Mouse (Mus musculus) small intestine, adult 2 months (tissue): Measurements from ENCODE around the gene Ankrd60. TPM values are rescaled to one million over a fixed set of nuclear protein-coding genes. Genes with fewer than 3 reads are reported as not detected.

Experiments
- H3K27ac ChIP-seq: fragments of 200-500 bp; 2 replicates; pipeline ENCODE4 v1.5.1; 2012; ENCODE audit warnings: low read depth, low read length, control low read depth, inconsistent platforms; ENCODE audit not compliant: insufficient read depth
- H3K27me3 ChIP-seq: fragments of 200-500 bp; 2 replicates; pipeline ENCODE4 v1.6.1; 2012; ENCODE audit warnings: mild to moderate bottlenecking, moderate library complexity, low read length, inconsistent platforms; ENCODE audit not compliant: control insufficient read depth, insufficient read depth
- H3K36me3 ChIP-seq: fragments of 200-500 bp; 2 replicates; pipeline ENCODE4 v1.6.1; 2012; ENCODE audit warnings: mild to moderate bottlenecking, low read length, control low read depth, inconsistent platforms; ENCODE audit not compliant: control insufficient read depth, insufficient read depth
- H3K4me1 ChIP-seq: fragments of 200-500 bp; 2 replicates; pipeline ENCODE4 v1.6.1; 2012; ENCODE audit warnings: low read length, inconsistent platforms, mixed read lengths; ENCODE audit not compliant: control insufficient read depth, insufficient read depth, insufficient read length
- H3K4me3 ChIP-seq: fragments of 200-500 bp; 2 replicates; pipeline ENCODE4 v1.5.1; 2012; ENCODE audit warnings: low read depth, mild to moderate bottlenecking, control low read depth, inconsistent platforms, low read length, moderate library complexity
- CTCF ChIP-seq: fragments of 200-500 bp; IDR thresholded peaks from 2 replicates; pipeline ENCODE4 v1.5.1; 2012; ENCODE audit warnings: low read depth, mild to moderate bottlenecking, control low read depth, inconsistent platforms, low read length, moderate library complexity, mixed read lengths; ENCODE audit not compliant: insufficient replicate concordance, insufficient read length; ENCODE audit errors: extremely low read depth
- POLR2A ChIP-seq: fragments of 200-500 bp; IDR thresholded peaks from 2 replicates; pipeline ENCODE4 v1.6.1; 2012; ENCODE audit warnings: low read depth, mild to moderate bottlenecking, control low read depth, inconsistent platforms, low read length, moderate library complexity
- WGBS: fragments of 180-500 bp; shearing (Covaris S2); methylation state at CpG from one replicate; pipeline ENCODE4 v1.1.7; 2018; 5-methylcytosine and 5-hydroxymethylcytosine counted together
- polyA plus RNA-seq: library from polyadenylated mRNA; depleted of rRNA; stranded (reverse); fragments of >200 nt; gene quantifications from 2 replicates; pipeline ENCODE4 v1.2.3, GENCODE M21; 2012; rRNA removed

The Ankrd60 gene
- polyA plus RNA-seq, 1 experiment, result not detected

GRCm38 (mm10) chr2:173522376-173522775, 55.8 kb downstream of the Ankrd60 start, which contains the start of gene 1700021F07Rik:
TSS of gene 1700021F07Rik (plus strand) at chr2:173522586.
- Histone ChIP-seq H3K27me3 (no peaks in the 10 kb centered on the region), H3K4me1 (no peaks in the 10 kb centered on the region), H3K27ac (no peak within 1 kb of the TSS), H3K36me3 (no peaks in the 10 kb centered on the region), H3K4me3 (no peak within 1 kb of the TSS)
- 85% methylated on average over 18 of the region's 18 CpGs for WGBS
- TF ChIP-seq POLR2A, result no peak
- no peak for TF ChIP-seq CTCF

Other genes starting within 250 kb of the Ankrd60 start
- not detected in 2 replicates for gene 1700021F07Rik, start 55.8 kb downstream of the Ankrd60 start, polyA plus RNA-seq
- 25.6 and 76.4 TPM in 2 replicates for gene Rab22a, start 81.4 kb upstream of the Ankrd60 start, polyA plus RNA-seq
- gene 1700010B08Rik, start 141.1 kb upstream of the Ankrd60 start, polyA plus RNA-seq, result not detected in 2 replicates
- 5.5 and 10.8 TPM in 2 replicates for gene Vapb, start 159.1 kb upstream of the Ankrd60 start, polyA plus RNA-seq